Mouse (Mus musculus) testis, adult 2 months (tissue): Measurements from ENCODE around the gene Tssk2.

Experiments
- CTCF ChIP-seq: fragments of 200-500 bp; IDR thresholded peaks from 2 replicates; pipeline ENCODE4 v1.5.1; 2012; ENCODE audit warnings: low read depth, mild to moderate bottlenecking, inconsistent platforms, low read length, moderate library complexity; ENCODE audit not compliant: control insufficient read depth, insufficient read depth, insufficient replicate concordance
- POLR2A ChIP-seq: fragments of 200-500 bp; IDR thresholded peaks from 2 replicates; pipeline ENCODE4 v1.6.1; 2012; ENCODE audit warnings: low read depth, mild to moderate bottlenecking, inconsistent platforms, low read length, moderate library complexity; ENCODE audit not compliant: control insufficient read depth

DNA sequence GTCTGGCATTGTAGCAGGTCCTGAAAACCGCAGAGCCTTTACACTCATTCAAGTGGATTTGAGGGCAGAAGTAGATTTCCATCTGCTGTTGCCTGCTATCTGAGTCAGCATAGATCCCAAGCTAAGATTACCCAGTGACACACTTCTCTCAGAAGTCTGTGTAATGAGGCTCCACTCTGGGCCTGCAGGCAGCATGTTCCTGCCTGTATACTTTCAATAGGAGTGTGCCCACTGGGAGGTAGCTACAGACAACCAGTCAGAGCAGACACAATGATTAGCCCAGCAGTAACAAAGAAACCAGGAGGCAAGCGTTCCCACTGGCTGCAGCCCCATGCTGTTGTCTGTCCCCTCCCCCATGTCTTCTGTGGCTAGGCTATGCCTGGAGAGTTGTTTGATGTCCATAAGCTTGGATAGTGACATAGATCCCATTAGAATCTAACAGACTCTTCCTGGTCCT is 51.0 kb downstream of the Tssk2 start:
- TF ChIP-seq POLR2A, result no peak
- TF ChIP-seq CTCF, result no peak
